Mouse (Mus musculus): ENCODE data around the gene Ugt1a5. TPM values are rescaled to one million over a fixed set of nuclear protein-coding genes. Genes with fewer than 3 reads are reported as not detected.

Ugt1a5 gene
- polyA plus RNA-seq, 1 experiment from 2014 or later = not detected

DNA sequence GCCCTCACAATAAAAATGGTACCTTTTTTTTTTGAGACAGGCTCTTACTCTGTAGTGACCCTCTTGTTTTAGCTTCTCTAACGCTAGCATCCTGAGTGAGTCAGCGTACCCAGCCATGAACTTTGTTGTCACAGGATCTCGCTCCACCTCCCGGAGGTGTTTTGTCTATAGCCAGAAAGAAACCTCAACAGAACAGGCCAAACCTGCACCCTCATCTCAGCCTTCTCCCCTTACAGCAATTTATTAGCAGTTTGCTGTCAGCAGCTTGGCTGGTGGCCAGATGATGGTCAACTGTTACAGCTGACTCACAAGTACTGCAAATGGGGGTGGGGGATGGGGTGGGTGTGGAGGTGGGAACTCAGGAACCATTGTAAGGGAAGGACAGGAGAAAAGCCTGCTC, 96.4 kb downstream of the Ugt1a5 start:
- Histone ChIP-seq H3K9me3 (ENCODE audit: control insufficient read depth, low read length) (peaks cover 23% of the 10 kb centered on the region), H3K4me2 (no peak overlapping the region), H3K27me3 (replicated peaks; ENCODE audit: control insufficient read depth, insufficient read depth, low read length) (no peaks in the 10 kb centered on the region), H3K36me3 (ENCODE audit: control insufficient read depth, insufficient read depth, low read length) (peaks cover 67% of the 10 kb centered on the region), H3K4me3 (ENCODE audit: low read depth, low read length) (no peak overlapping the region), H3K27ac (ENCODE audit: low read depth, low read length) (no peak overlapping the region), H3K9ac (ENCODE audit: low read depth, low read length) (no peak overlapping the region), H3K4me1 (replicated peaks; ENCODE audit: control insufficient read depth, insufficient read depth, low read length) (peaks cover 35% of the 10 kb centered on the region)
- ATAC-seq (replicated peaks; ENCODE audit: low FRiP score) (no peak), DNase-seq (ENCODE audit: low spot score) (no peak)
- 80% methylated on average over 4 of the region's 4 CpGs for WGBS

DNA sequence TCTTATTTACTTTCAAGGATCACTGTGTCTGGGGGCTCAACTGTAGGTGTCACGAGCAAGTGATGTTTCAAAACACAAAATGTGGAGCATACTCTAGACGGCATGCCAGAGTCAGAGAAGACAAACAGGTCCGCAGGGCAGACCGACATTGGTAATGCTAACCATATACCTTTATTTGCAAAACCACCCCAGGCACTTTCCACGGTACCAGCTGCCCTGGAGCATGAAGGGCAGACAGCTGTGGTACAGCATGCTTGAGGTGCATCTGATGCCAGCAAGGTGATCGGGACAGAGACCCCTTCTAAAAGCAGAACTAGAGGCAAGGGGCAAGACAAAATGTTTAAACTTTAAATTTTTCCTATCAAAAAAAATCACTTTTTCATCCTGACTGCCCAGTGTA, 97.1 kb downstream of the Ugt1a5 start:
- DNase-seq (ENCODE audit: low spot score) (no peak), ATAC-seq (replicated peaks; ENCODE audit: low FRiP score) (no peak)
- no peaks in the 10 kb centered on the region for H3K27me3 ChIP-seq (replicated peaks; ENCODE audit: control insufficient read depth, insufficient read depth, low read length)
- WGBS = 74% methylated on average over 6 of the region's 6 CpGs
- H3K36me3 ChIP-seq (ENCODE audit: control insufficient read depth, insufficient read depth, low read length) = peaks cover 74% of the 10 kb centered on the region
- H3K4me1 ChIP-seq (replicated peaks; ENCODE audit: control insufficient read depth, insufficient read depth, low read length) = peaks cover 35% of the 10 kb centered on the region
- no peak overlapping the region for H3K9ac ChIP-seq (ENCODE audit: low read depth, low read length)
- H3K27ac ChIP-seq (ENCODE audit: low read depth, low read length) = no peak overlapping the region
- H3K4me2 ChIP-seq = no peak overlapping the region
- H3K4me3 ChIP-seq (ENCODE audit: low read depth, low read length) = no peak overlapping the region
- H3K9me3 ChIP-seq (ENCODE audit: control insufficient read depth, low read length) = peaks cover 22% of the 10 kb centered on the region

DNA sequence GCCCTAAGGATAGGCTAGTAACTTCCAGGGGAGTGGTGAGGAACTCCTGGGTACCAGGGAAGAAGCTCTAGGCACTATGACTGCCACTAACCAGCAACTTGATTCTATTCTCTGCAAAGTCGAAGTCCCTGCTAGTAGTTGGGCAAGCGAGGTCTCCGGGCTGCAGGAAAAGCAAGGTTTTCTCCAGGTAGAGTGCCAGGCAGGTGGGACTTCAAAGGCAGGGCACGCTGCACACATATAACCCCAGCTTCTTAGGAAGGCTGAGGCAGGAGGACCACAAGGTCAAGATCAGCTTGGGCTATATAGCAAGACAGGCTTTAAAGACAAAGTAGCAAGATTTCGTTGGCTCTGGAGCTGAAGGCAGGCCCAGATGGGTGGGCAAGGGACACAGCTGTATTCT, 98.0 kb downstream of the Ugt1a5 start:
- Histone ChIP-seq H3K4me2 (no peak overlapping the region), H3K4me1 (replicated peaks; ENCODE audit: control insufficient read depth, insufficient read depth, low read length) (peaks cover 35% of the 10 kb centered on the region), H3K9me3 (ENCODE audit: control insufficient read depth, low read length) (peaks cover 21% of the 10 kb centered on the region), H3K27me3 (replicated peaks; ENCODE audit: control insufficient read depth, insufficient read depth, low read length) (no peaks in the 10 kb centered on the region), H3K4me3 (ENCODE audit: low read depth, low read length) (no peak overlapping the region), H3K9ac (ENCODE audit: low read depth, low read length) (no peak overlapping the region), H3K27ac (ENCODE audit: low read depth, low read length) (no peak overlapping the region), H3K36me3 (ENCODE audit: control insufficient read depth, insufficient read depth, low read length) (peaks cover 82% of the 10 kb centered on the region)
- WGBS = 89% methylated on average over 5 of the region's 5 CpGs
- ATAC-seq (replicated peaks; ENCODE audit: low FRiP score) = no peak
- DNase-seq (ENCODE audit: low spot score) = no peak

GRCm38 (mm10) chr1:88264237-88264868, 98.5 kb downstream of the Ugt1a5 start:
- Histone ChIP-seq H3K27me3 (replicated peaks; ENCODE audit: control insufficient read depth, insufficient read depth, low read length) (no peaks in the 10 kb centered on the region), H3K27ac (ENCODE audit: low read depth, low read length) (no peak overlapping the region), H3K36me3 (ENCODE audit: control insufficient read depth, insufficient read depth, low read length) (peaks cover 88% of the 10 kb centered on the region), H3K4me3 (ENCODE audit: low read depth, low read length) (no peak overlapping the region), H3K9me3 (ENCODE audit: control insufficient read depth, low read length) (peaks cover 21% of the 10 kb centered on the region), H3K4me2 (no peak overlapping the region), H3K4me1 (replicated peaks; ENCODE audit: control insufficient read depth, insufficient read depth, low read length) (peaks cover 32% of the 10 kb centered on the region), H3K9ac (ENCODE audit: low read depth, low read length) (no peak overlapping the region)
- no peak for DNase-seq (ENCODE audit: low spot score)
- WGBS = 86% methylated on average over 7 of the region's 7 CpGs
- ATAC-seq (replicated peaks; ENCODE audit: low FRiP score) = no peak

DNA sequence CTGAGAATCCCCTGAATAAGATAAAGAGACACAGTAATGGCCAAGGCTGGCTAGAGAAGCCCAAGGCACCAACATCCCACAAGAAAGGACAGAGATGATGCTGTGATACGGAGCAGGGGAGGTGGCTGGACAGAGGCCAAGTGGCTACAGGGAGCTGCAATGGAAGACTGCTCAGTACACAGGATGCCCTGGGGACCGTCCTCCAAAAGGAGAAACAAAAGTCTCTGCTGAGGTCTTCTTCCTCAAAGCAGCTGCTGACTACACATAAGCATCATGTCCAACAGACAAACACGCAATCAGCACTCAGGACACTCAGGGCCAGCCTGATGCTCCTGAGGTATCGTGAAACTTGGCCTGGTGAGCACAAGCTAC, 99.0 kb downstream of the Ugt1a5 start:
- peaks cover 21% of the 10 kb centered on the region for H3K9me3 ChIP-seq (ENCODE audit: control insufficient read depth, low read length)
- no peaks in the 10 kb centered on the region for H3K27me3 ChIP-seq (replicated peaks; ENCODE audit: control insufficient read depth, insufficient read depth, low read length)
- ATAC-seq (replicated peaks; ENCODE audit: low FRiP score) (no peak), DNase-seq (ENCODE audit: low spot score) (no peak)
- H3K4me1 ChIP-seq (replicated peaks; ENCODE audit: control insufficient read depth, insufficient read depth, low read length) = peaks cover 27% of the 10 kb centered on the region
- H3K27ac ChIP-seq (ENCODE audit: low read depth, low read length) = no peak overlapping the region
- no peak overlapping the region for H3K9ac ChIP-seq (ENCODE audit: low read depth, low read length)
- H3K36me3 ChIP-seq (ENCODE audit: control insufficient read depth, insufficient read depth, low read length) = peaks cover 93% of the 10 kb centered on the region
- 75% methylated on average over 4 of the region's 4 CpGs for WGBS
- no peak overlapping the region for H3K4me2 ChIP-seq
- no peak overlapping the region for H3K4me3 ChIP-seq (ENCODE audit: low read depth, low read length)

- H3K4me2 ChIP-seq = no peak overlapping the region
- peaks cover 14% of the 10 kb centered on the region for H3K4me1 ChIP-seq (replicated peaks; ENCODE audit: control insufficient read depth, insufficient read depth, low read length)
- H3K9me3 ChIP-seq (ENCODE audit: control insufficient read depth, low read length) = peaks cover 16% of the 10 kb centered on the region
- no peaks in the 10 kb centered on the region for H3K27me3 ChIP-seq (replicated peaks; ENCODE audit: control insufficient read depth, insufficient read depth, low read length)
- WGBS = 89% methylated on average over 13 of the region's 13 CpGs
- H3K36me3 ChIP-seq (ENCODE audit: control insufficient read depth, insufficient read depth, low read length) = peaks cover 90% of the 10 kb centered on the region
- ATAC-seq (replicated peaks; ENCODE audit: low FRiP score) = no peak
- no peak overlapping the region for H3K9ac ChIP-seq (ENCODE audit: low read depth, low read length)
- no peak for DNase-seq (ENCODE audit: low spot score)
- no peak overlapping the region for H3K27ac ChIP-seq (ENCODE audit: low read depth, low read length)
- H3K4me3 ChIP-seq (ENCODE audit: low read depth, low read length) = no peak overlapping the region
Measured at GRCm38 (mm10) chr1:88266123-88266522, 100.3 kb downstream of the Ugt1a5 start.

DNA sequence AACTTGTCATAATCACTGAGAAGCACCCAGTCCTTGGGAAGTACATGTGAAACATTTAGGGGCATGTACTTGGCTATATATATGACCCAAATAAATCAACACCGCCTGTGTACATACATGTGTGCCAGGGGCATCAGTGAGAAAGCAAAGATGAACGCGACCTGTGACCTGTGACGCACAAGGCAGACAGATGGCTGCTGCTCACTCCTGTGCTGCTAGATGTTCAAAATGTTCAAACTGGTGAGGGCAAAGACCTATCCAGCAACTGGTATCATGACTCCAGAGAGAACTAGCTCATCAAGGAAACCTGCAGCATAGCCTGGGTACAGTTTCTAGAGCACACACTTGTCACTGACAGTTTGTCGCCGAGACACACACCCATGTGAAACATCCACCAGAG, 101.7 kb downstream of the Ugt1a5 start:
- H3K4me1 ChIP-seq (replicated peaks; ENCODE audit: control insufficient read depth, insufficient read depth, low read length) = peaks cover 2% of the 10 kb centered on the region; the same call in 1 of the 2 replicates
- no peak overlapping the region for H3K4me3 ChIP-seq (ENCODE audit: low read depth, low read length)
- H3K36me3 ChIP-seq (ENCODE audit: control insufficient read depth, insufficient read depth, low read length) = peaks cover 90% of the 10 kb centered on the region
- no peaks in the 10 kb centered on the region for H3K27me3 ChIP-seq (replicated peaks; ENCODE audit: control insufficient read depth, insufficient read depth, low read length)
- ATAC-seq (replicated peaks; ENCODE audit: low FRiP score) (no peak; the same call in 1 of the 2 replicates), DNase-seq (ENCODE audit: low spot score) (no peak)
- H3K9ac ChIP-seq (ENCODE audit: low read depth, low read length) = no peak overlapping the region
- H3K9me3 ChIP-seq (ENCODE audit: control insufficient read depth, low read length) = peaks cover 11% of the 10 kb centered on the region
- no peak overlapping the region for H3K27ac ChIP-seq (ENCODE audit: low read depth, low read length)
- WGBS = 94% methylated on average over 6 of the region's 6 CpGs
- no peak overlapping the region for H3K4me2 ChIP-seq

- 83% methylated on average over 6 of the region's 6 CpGs for WGBS
- H3K9me3 ChIP-seq (ENCODE audit: control insufficient read depth, low read length) = peaks cover 11% of the 10 kb centered on the region
- ATAC-seq (replicated peaks; ENCODE audit: low FRiP score) = no peak
Measured at GRCm38 (mm10) chr1:88268070-88268469, 102.3 kb downstream of the Ugt1a5 start.

More at GRCm38 (mm10) chr1:88268070-88268469, 102.3 kb downstream of the Ugt1a5 start:
- no peak overlapping the region for H3K27ac ChIP-seq (ENCODE audit: low read depth, low read length)
- no peak for DNase-seq (ENCODE audit: low spot score)
- no peaks in the 10 kb centered on the region for H3K4me1 ChIP-seq (replicated peaks; ENCODE audit: control insufficient read depth, insufficient read depth, low read length)
- no peak overlapping the region for H3K4me3 ChIP-seq (ENCODE audit: low read depth, low read length)
- H3K4me2 ChIP-seq = no peak overlapping the region
- H3K9ac ChIP-seq (ENCODE audit: low read depth, low read length) = no peak overlapping the region
- H3K36me3 ChIP-seq (ENCODE audit: control insufficient read depth, insufficient read depth, low read length) = peaks cover 90% of the 10 kb centered on the region
- H3K27me3 ChIP-seq (replicated peaks; ENCODE audit: control insufficient read depth, insufficient read depth, low read length) = no peaks in the 10 kb centered on the region
